Mouse (Mus musculus): ENCODE measurements at regions not wholly inside any gene's neighbourhood (a gene's known extent, or its start where the extent isn't known, plus 50 kb on each side); places are given as distances from the start of the nearest gene placed in this dataset.

DNA sequence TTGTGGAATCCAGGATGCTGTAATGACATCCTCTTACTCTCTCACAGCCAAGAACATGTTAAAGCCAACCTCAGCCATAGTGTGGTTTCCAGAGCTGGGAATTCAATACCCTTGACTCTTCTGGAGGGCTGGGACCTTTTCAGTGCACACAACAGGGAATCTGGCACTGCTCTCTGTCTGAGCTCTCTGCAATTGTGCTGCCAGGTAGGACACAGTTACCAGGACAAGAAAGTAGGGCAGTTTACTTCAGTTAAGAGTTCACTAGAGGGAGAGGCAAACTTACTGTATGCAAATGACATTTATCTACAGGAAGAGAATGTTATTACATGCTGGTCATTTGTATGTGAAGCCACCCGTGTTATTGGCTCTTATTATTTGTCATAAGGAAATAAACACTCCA is 197.6 kb downstream of the Arl4a start:
- DNase-seq (ENCODE audit: low spot score), result no peak

DNA sequence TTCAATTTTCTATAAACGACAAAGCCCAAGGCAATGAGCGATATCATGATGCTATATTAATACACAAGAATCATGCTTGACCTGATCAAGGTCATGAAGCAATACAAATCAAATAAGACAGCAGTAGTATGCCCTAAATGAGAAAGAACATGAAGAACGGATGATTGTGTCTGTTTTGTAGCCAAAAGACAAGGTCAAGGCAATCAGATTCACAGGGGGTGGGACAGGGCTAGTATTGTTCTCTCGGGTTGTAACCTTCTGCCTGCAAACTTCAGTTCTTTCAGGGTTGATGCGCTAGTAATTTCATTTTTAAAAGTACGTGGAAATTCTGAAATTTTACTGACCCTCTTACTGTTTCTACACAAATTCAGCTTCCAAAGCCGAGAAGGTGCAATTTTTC is 206.7 kb downstream of the Arl4a start:
- DNase-seq (ENCODE audit: low spot score), result no peak

DNA sequence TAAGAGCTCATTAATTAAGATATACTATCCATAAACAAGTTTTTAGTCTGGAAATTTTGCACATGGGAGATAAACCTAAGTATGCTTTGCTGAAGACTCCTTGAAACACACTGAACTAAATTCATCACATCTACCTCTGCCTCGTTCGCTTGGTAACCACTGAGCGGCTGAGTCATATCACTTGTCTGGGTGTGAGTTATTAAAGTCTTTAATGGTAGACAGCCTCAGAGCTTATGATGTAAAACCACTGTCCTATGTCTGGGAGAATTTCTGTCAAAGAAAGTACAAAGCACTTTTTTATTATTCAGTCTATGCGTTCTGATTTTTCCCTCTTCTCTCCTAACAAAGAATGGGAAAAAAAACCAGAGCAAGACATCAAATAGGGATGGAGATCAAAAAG is 207.3 kb downstream of the Arl4a start:
- no peak for DNase-seq (ENCODE audit: low spot score)

DNA sequence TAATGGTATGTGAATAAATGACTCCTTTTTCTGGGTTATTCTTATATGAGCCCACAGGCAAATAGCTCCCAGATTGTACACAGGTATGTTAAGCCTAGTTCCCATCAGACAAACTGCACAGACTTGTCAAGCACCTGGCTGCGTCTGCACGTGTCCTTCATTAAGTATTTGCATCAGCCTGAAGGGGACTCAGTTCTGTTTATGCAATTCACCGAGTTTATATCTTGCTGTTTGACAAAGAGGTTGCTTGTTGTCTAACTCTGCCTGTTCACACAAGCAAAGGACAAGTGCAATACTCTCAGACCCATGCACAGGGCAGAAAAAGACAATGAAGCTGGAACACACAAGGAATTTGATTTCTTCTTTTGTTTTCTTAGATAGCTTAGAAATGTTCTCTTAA is 215.2 kb downstream of the Arl4a start:
- DNase-seq (ENCODE audit: low spot score), result no peak

DNA sequence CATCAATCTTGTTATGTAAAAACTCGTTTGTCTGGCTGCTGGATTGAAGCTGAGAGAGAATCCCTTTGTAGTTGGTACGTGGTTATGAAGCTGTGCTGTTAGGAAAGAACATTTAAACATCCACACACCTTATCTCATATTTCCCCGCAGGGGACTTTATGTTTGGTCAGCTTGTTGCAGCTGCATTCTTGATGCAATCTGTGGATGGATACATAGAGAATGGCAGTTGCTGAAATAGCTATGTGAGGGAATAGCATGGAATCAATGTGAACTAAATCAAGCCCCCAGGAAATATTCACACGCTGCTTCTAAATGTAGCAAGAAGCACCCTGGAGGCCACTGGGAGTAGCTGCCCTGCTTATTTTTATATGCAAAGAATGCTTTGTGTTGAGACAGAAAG is 236.3 kb downstream of the Arl4a start:
- no peak for DNase-seq (ENCODE audit: low spot score)

- no peak for DNase-seq (ENCODE audit: low spot score)
Observed at GRCm38 (mm10) chr12:39797843-39798242, 240.0 kb downstream of the Arl4a start.

GRCm38 (mm10) chr12:39796939-39797338 is 240.9 kb downstream of the Arl4a start:
- DNase-seq (ENCODE audit: low spot score), result no peak

- no peak for DNase-seq (ENCODE audit: low spot score)
Observed at GRCm38 (mm10) chr12:39785026-39785425, 252.8 kb downstream of the Arl4a start.

DNA sequence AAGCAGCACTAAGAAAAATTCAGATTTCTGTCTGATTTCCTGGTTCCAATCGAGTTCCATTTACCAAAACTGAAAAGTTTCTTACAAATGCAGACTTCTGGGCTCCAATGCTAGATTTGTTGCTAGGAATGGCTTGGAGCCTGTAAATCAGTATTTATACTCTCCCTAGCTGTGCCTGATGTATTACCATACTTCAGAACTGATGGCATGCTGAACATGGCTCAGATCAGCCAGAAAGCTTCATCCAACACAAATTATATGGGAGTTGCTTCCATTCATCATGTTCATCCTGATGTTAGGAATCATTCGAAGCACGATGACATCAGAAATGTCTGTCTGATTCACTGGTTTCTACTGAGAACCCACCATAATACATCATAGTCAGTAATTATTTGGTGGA is 253.3 kb downstream of the Arl4a start:
- DNase-seq (ENCODE audit: low spot score), result no peak

GRCm38 (mm10) chr12:39776173-39776572 is 261.7 kb downstream of the Arl4a start:
- no peak for DNase-seq (ENCODE audit: low spot score)

- no peak for DNase-seq (ENCODE audit: low spot score)
Observed at GRCm38 (mm10) chr12:39766988-39767387, 270.8 kb downstream of the Arl4a start.

DNA sequence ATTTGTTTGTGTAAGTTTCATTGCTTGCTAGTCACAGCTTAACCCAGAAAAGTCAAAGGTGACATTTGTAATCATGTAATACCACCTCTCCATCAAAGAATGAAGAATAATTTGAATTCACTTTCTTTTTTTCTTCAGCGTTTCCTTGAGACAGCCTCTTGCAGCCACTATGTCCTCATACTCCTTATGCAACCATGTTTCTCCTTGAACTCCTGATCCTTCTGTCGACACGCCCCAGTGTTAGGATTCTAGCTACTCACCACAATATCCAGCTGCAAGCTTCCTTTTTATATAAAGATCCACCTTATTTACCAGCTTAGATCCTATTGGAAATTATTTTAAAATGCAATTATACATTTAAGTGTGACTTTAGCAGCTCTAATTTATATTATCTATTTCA is 274.3 kb downstream of the Arl4a start:
- no peak for DNase-seq (ENCODE audit: low spot score)

- no peak for DNase-seq (ENCODE audit: low spot score)
Observed at GRCm38 (mm10) chr12:39761946-39762345, 275.9 kb downstream of the Arl4a start.

DNA sequence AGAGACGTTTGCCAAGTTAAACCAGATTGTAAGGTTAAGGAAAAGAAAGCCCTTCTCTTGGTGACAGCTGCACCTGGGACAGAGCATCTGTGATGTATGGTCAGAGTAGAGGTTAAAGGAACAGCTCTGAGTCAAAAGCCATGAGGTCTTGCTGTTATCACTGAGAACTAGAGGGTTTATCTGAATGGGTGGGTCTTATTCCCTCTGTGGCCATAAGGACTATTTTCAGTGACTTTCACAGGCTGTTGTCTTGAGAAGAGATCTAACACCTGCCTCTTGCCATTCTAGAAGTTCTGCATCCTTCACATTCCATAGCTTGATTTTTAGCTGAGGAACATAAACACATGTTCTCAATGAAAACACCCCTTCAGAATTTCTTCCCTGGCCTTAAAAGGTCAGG is 276.5 kb downstream of the Arl4a start:
- no peak for DNase-seq (ENCODE audit: low spot score)

GRCm38 (mm10) chr12:39757975-39758374 is 279.9 kb downstream of the Arl4a start:
- no peak for DNase-seq (ENCODE audit: low spot score)

GRCm38 (mm10) chr12:39751850-39752249 is 286.0 kb downstream of the Arl4a start:
- no peak for DNase-seq (ENCODE audit: low spot score)

GRCm38 (mm10) chr12:39742156-39743063 is 295.4 kb downstream of the Arl4a start:
- DNase-seq (ENCODE audit: low spot score), result no peak

DNA sequence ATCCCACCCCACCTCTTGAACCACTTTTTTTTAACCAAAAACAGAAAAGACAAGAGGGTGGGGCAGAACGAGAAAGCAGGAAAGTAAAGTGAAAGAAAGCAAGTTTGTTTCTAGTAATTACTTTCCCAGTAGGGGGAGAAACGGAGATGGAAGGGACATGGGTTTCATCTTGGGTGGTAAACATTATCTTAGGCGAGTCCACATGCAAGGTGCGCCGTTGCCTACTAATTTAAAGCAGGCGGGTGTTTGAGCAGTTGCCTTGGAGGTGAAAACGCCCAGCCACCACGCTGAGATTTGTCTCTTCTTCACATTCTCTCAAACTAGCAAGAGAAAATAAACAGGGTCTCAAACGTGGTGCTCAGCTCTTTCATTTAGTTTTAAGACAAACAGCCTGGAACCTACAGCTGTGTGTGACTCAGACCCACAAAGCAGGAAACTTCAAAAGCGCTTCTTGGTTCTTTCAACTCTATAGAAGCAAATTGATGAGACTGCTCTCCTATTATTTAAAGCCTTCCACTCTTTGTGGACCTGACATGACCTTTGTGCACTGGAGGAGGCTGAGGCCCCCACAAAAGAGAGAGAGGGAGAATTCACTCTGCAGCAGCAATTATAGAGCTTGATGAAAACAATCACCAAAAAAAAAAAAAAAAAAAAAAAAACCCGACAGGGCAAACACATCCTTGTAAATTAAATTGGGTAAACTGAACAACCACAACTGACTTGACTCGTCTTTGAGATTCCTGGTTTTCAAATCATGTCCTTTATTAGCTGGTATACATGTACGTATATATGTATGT is 296.6 kb downstream of the Arl4a start:
- no peak for DNase-seq (ENCODE audit: low spot score)

DNA sequence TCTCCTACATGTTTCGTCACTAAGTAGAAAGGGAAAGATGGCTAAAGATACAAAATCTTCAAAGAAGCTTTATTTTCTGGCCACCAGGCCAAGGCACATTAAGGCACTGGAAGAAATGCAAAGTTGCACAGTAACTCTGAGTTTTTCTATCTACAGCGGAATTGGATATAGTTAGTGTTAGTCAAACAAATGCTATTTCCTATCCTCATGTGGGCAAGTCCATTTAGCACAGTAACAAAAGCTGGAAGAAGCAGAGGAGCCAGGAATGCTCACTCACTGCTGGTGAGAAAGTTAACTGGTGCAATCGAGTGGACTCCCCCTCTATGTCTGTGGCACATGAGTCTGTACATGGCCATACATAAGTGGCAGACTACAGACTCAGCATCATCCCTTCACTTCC is 300.9 kb downstream of the Arl4a start:
- no peak for DNase-seq (ENCODE audit: low spot score)

DNA sequence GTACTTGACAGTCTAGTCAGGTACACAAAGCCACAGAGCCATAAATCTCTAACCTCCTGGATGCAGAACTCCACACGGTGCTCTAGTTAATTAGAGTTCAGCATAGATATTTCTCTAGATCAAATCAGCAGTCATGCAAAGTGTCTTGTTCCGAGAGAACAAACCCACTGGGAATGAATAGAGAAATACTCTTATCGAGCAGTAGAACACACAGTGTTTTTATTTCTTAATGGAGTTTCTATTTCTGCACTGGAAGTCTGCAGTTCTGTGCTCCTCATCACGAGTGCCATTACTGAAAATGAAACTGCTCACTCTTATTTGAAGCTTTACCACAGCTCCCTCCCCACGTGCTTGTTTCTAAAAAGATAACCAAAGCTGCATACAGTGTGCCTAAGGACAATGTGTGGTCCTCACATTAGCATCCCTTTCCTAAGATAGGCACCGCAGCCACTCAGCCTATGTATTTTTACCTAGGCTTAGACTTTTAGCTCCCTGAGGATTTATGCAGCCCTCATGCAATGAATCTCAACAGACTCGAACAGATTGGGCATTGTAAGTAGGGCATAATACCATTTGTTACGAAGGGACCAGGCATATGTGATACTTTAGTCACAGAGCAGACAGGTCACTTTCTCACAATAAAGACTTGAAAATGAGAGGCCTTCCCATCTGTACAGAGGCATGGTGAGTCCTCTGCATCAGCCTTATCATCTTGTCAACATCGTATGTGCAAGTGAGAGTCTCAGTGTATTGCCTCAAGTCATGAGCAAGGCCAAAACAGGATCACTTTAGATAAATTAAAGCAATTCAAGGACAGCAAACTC is 301.5 kb downstream of the Arl4a start:
- DNase-seq (ENCODE audit: low spot score), result no peak

DNA sequence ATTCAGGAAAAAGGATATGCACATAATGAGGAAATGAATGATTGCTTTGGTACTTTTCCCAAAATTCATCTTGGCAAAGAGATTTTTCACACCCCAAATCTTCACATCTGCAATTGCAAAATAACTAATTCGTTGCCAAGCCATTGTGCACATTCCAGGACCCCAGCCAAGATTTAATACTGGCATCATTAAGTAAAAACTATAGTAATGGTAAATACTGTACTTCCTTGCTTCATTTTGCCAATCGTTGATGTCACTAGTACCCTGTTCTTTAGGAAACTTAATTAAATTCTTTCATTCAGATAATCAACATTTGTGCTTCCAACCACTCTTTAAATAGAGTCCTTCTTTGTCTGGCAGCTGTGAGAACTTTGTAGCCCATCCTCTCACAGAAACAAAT is 303.6 kb downstream of the Arl4a start:
- DNase-seq (ENCODE audit: low spot score), result no peak

DNA sequence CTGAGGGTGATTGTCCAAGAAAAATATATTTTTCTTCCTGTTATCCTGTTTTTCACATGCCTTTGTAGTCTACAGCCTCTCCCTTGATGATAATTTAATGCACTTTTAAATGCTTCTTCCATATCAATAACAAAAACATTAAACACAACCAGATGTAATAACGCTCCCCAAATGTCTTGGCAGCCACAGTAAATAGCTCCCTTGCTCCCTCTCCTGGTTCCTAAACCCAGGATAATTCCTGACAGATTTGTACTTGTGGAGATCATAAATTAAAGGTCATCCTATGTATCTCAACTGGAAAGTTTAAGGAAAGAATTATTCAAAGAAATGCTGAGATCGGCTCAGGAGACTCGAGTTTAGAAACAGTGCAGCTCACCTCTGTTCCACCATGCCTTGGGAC is 306.6 kb downstream of the Arl4a start:
- no peak for DNase-seq (ENCODE audit: low spot score)

All from spleen, adult 12 weeks (tissue).